Mouse (Mus musculus) kidney, adult 18-20 months (tissue): ENCODE measurements at regions not wholly inside any gene's neighbourhood (a gene's known extent, or its start where the extent isn't known, plus 50 kb on each side); places are given as distances from the start of the nearest gene placed in this dataset.

Experiments used
- DNase-seq: peaks from one replicate; pipeline ENCODE4 v3.0.0; 2021

DNA sequence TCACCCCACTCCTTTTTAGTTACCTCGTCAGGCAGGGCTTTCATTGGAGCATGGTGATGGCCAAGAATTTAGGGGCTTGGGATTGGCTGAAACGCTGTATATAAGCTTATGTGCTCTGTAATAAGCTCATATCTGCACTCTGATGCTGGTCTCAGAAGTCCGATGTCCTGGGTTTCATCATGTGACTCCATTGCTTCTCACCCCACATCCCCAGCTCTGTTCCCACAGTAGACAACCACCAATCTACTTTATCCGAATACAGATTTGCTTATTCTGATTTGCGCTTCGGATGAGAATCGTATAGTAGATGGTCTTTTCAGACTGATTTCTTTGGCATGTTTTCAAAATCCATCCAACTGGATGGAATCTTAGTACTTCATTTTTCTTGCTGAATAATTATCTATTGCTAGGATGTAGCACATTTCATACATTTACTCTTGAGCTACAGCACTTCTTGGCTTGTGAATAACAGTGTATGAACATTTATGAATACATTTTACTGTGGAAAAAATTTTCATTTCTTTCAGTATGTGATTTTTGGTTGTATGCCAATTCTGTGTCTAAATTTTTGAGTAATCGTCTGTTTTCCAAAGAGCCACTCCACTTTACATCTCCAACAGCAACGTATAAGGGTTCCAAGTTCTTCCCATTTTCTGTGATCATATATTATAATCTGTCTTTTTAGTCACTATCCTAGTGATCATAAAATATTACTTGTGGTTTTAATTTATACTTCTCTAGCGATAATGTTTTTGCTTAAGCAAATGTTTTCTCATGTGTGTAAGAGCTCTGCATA is 185.7 kb downstream of the Hace1 start:
- no peak for DNase-seq

DNA sequence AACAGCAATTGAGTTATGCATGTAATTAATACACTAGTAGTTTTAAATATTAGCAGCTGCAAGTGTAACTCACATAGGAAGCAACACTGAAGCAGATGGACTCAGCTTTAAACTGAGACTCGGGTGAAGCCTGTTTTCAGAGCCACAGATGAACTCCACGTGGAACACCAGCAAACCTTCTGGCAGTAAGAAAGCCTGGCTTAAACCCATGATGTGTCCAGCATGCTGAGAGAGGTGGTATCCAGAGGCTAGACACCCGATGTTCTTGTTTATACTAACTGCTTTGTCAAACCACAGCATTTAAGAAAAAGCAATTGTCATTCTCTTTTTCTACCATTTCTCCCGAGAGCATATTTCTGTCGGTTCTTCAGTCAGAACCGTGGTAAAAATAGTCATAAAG is 202.1 kb downstream of the Hace1 start:
- DNase-seq: no peak

DNA sequence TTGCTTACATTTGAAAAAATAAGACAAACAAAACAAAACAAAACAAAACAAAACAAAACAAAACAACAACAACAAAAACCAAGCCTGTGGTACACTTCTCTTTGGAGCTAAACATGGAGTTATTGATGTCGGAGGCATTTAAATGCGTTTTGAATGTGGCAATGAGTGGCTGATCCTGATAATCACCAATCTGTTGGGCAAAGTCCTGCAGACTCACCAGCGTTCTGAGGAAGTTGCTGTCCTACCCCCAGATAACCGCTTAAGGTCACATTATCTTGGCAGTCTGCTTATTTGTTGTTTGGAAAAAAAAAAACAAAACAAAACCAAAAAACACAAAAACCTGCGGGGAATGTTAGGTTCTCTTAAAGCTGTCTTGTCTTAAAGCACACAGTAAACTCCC is 205.4 kb downstream of the Hace1 start:
- no peak for DNase-seq

DNA sequence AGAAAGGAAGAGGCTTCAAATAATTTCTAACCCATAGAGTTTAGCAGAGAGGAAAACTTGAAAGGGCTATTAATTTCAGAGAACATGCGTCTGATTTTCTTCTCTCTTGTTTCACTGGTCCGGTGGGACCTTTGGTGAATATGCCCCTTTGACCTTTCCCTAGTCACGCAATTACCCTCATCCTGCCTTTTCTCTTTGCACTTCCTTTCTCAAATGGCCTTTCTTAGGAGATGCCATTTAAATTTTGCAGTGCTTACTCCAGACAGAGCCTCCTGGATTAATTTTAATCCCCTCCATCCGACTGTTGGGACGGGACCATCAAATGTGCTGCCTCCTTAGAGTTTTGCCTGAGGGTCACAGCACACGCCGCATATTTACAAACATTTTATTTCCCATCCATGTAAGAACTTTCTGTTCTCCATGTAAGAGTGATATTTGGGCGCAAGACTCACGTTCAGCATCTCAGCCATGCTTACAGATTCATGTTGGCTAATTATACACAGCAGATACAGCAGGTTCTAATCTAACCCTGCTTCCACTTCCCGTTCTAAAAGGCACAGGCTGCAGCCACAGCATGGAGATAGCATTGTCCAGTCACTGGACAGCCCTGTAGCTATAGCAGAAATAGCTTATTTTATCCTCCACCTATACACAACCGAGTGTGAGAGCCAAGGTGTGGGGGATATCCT is 206.0 kb downstream of the Hace1 start:
- DNase-seq: no peak

DNA sequence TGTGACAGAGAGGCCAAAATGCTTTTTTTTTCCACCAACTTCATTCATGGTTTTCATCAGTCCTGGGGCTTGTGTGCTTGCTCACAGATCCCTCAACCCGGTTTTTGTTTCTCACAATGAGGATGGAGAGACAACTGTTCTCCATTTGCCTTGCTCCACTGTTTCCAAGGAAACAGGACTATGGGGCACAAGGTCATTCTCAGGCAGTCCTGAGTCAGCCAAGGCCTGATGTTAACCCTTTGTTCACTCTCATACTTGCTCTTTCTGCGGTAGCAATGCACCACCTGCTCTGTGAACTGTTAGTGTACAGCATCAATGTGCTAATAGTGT is 206.5 kb downstream of the Hace1 start:
- no peak for DNase-seq

DNA sequence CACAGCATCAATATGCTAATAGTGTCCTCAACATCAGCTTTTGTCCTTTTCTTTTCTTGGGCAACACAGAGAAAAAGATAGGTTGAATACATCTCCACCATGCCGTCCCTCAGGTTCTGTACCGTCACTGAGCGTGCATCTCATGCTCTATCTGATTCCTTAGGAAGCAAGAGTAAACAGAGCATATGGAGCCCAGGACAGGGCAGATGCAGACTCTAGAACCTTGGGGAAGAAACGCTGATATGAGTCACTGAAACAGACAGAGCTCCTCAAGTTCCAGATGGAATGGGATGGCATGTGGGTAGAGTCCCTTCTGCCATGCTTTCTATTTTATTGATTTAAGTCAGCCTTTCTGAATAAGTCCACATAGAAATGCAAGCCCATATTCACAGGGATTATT is 206.9 kb downstream of the Hace1 start:
- DNase-seq: no peak

DNA sequence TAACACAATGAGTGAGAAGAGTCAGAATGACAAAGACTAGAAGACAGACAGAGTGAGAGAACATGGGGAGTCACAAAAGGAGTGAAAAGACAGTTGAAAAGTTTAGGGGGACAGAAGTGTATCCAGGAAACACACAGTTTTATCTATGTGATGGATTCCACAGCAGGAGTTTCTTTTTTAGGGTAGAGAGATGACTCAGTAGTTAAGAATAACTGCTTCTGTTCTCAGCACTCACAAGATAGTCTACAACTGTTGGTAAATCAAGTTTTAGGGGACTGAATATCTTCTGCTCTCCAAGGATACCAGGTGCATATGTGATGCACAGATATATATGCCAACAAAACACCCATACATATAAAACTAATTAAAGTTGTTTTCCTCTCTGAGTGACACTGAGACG is 210.7 kb downstream of the Hace1 start:
- DNase-seq: no peak

DNA sequence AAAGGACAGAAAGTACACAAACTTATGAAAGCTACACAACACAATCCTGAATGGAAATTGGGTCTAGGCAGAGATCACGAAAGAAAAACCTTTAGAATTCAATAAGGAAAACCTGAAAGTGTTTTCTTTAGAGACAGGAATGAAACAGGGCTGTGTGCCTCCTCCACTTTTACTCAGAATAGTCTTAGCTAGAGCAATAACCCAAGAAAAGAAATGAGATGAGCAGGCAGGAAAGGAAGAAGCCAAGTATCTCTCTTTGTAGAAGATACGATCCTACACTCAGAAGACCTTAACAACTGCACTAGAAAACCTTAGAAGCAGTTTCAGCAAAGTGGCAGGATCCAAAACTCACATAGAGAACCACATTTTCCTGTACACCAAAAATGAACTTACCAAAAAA is 218.0 kb downstream of the Hace1 start:
- DNase-seq: no peak

DNA sequence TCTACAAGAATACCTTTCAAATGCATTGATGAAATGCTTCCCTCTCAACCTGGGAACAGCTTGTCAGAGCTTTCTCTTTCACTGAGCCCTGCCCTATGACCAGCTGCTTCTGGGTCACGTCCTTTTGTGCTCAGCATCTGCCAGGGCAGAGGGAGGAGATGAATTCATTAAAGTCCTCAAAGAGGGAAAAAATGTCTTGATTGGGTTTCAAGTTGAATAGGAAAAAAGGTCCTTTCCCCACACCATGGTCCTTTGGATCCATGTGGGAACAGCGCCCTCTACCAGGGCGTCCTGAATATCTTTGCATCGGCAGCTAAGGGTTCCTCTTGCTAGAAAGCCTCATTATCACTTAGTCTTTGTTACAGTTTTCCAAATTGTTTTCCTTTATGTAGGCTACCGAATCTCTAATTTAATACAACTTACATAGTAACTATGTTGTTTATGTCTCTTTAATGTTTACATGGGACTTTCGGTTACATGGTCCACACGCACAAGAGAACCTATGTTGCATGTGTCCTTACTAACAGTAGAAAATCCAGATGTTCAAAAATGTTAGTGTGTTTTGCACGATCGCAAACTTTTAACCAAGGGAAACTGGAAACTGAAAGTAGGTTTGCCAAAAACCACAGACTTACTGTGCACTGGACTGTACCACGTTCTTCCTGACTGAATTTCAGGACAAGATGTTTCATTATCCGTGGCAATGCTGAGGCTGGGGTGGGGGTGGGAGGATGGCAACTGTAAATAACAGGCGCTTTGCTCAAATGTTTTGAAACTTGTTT is 222.6 kb downstream of the Hace1 start:
- DNase-seq: peak; percentile 38

DNA sequence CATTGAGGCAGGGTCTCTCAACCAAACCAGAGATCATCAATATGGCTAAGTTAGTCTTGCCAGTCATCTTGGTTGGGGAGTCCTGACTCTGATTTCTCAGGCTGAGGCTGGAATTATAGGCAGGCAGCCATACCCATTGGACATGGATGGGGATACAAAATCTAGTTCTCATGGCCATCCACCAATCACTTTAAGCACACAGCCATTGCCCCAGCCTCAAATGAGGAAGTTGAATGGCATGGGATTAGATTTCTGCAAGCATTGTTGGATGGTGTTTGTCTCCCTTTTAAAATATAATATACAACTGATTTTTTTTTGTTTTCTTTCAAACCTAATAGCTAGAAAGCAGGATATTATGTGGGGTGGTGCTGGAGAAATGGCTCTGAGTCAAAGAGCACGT is 223.8 kb downstream of the Hace1 start:
- DNase-seq: no peak

DNA sequence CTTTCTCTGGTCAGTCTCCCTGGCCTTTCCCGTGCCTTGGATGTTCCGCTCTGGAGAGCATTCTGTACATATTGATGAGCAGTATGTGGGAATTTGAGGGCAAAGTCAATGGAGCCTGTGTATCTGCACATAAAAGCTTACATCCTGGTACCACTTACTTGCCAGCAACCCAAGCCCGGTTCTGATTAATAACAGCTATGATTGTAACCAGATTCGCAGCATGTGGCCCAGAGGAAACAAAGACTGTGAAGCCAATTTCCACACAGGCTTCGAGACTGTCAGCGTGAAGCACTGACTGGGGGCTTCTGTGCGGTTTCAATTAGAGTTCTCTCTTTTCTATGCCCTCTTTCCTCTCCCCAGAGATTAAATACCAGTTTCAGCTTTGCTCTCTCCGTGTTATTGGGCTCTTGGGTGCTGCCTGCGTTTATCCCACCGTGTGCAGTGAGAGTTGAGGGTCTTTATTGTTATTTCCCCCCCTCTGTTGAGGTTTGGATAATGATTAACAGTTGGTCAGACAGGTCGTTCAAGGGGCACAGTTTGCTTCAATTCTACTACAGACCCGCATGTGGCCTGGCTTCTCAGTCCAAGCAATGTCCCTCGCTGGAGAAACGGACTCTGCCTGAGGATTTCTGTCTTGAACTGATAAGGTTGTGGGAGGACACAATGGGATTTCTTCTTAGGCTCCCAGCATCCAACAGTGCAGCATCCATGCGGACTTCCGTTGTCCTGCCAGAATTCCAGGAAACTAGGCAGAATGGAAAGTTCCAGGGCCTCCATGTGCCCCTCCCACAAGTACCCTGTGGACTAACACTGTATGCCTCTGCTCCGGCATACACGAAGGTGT is 229.6 kb downstream of the Hace1 start:
- DNase-seq: peak; percentile 22

DNA sequence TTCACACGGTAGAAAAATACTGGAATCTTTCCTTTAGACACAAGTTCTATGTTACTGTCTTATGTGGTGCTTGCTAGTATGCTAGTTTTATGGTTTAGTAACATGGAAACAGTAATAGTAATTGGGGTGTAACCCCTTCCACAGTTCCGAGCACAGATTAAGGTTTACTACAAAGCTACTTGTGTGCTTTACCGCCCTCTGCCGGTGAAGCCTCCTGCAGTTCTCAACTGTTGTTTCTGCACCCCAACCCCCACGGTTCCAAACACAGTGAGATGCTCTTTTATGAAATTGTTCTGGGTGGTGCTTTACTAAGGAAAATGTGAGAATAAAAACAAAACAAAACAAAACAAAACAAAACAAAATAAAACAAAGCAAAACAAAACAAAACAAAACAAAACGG is 234.3 kb downstream of the Hace1 start:
- DNase-seq: peak; percentile 33

DNA sequence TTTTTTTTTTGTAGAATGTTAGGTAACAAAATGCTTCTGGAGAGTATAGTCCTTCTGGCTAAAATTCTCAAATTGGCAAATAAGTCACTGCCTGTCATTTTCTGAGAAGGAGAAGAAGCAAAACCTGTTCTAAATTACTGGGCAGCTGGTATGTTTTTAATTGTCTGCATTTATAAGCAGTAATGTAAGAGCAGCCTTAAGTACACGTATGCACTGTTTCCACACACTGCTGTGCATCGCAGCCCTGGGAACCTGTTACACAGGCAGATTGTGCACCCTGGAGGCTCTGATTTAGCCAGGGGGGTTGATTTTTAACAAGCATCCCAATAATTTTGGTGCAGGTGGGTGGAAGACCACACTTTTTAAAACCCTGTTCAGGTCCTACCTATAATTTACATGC is 236.2 kb downstream of the Hace1 start:
- no peak for DNase-seq

DNA sequence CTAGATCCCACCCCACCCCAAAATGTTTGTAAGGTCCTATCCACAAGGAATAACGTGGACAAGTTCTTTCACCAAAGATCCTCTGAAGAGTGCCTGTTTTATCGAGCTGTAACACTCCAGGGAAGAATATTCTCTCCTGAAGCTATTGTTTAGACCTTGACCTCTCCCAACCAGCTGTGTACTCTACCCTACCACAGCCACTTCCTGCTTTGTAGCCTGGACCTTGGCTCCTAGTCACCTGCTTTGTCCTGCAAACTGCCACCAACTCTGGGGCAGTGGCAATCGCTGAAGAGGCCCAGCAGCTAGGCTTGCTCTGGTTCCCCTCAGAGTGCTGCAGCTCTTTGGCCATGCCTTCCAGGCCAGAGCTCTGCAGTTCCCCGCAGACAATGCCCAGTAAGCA is 239.1 kb downstream of the Hace1 start:
- no peak for DNase-seq

DNA sequence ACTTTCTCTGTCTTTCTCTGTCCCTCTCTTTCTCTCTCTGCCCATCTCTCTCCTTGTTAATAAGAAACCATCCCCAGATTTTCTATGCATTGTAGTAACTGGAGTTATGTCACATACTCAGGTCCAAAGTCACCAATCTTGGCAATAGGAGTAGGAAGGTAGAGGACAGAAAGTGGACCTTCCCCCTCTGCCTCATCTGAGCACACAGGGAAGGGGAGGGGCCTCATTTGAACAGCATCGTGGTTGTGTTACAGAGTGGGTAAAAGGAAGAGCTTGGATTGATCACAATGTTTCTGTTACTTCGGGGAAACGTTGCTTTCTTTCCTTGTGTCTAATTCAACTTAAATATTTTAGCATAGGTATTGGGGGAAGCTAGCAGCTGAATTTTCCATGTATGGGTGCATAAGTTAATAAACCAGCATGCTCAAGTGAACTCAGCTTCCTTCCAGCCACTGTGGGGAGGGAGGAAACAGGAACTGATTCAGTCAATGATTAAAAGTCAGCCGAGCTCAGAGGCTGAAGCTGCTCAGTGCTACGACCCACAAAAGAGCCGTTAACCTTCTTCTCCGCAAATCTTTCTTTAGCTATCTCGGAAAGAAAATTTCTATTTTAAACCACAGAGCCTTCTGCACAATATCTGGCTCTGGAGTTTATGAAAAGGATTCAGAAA is 243.5 kb downstream of the Hace1 start:
- DNase-seq: no peak

DNA sequence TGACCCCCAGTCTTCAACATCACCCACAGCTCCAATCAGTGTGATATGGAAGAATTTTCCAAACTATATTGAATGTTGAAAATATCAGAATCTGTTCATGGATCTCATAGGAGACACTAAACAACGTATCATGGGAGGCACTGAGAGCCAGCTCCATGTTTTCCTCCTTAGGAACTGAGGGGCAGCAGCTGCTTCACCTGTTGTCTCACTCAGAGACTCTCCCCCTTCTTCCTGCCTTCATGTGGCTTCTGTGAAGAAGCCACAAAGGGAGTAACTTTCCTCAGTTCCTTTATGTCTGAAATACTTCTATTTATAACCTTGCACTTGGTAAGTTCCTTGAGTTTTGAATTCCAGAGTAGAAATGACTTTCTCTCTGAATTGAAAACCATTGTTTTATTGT is 244.6 kb downstream of the Hace1 start:
- no peak for DNase-seq

DNA sequence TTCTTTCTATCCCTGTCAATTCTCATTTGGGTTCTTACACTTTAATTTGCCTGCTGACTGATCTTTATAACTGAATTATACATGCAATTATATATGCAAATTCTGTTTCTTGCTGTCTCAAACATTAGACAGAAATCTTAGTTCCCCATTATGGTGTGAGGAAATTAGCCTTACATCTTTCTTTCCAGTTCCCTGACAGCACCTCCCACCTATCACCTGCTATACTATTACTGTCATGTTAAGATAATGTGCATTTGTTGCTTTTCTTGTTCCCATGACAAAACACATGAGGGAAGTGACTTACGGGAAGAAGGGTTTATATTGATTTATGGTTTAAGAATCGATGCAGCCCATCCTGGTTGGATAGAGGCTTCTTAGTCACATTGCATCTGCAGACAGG is 246.0 kb downstream of the Hace1 start:
- DNase-seq: no peak

DNA sequence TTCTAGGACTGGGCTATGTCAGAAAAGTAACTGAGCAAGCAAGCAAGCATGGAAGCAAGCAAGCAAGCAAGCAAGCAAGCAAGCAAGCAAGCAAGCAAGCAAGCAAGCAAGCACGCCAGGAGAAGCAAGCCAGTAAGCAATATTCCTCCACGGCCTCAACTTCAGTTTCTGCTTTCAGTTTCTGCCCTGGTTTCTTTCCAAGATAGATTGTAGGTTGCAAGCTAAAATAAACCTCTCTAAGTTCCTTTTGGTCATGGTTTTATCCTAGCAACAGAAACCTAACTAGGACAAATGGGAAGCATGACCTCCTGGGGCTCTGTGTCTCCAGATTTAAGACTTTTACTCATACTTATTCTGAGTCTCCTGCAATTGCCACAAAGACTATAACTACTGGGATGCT is 271.0 kb downstream of the Hace1 start:
- DNase-seq: no peak

DNA sequence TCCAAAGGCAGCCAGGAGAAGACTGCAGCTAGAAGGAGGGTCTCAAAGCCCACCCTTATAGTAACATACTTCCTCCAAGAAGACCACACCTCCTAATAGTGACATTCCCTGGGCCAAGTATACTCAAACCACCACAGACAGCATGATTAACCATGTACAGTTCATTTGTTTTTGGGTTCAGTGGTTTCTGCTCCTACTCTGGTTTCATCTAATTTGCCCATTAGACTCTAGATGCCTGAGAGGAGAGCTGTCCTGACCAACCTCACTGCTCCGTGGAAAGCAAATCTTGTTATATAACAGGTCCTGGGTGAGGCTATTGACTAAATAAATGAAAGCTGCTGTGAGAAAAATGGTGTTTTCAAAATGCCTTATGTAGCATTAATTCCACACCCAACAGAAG is 272.2 kb downstream of the Hace1 start:
- no peak for DNase-seq

DNA sequence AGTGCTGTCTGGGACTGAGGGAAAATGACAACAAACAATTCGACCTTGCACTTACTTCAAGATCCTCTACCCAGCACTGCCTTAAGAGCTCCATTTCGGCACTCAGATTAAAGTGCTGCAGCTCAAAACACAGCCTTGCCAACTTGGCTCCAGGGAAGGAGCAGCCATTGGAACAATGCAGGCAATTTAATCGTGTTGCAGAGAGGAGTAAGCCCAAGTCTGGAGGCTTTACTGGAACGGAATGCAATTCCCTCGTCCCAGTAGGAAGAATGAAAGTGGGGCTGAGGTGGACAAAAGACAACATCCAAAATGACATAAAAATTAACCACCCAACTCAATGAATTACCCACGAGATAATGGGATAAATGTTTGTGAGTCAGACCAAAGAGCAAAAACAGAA is 273.0 kb downstream of the Hace1 start:
- DNase-seq: peak; percentile 32

DNA sequence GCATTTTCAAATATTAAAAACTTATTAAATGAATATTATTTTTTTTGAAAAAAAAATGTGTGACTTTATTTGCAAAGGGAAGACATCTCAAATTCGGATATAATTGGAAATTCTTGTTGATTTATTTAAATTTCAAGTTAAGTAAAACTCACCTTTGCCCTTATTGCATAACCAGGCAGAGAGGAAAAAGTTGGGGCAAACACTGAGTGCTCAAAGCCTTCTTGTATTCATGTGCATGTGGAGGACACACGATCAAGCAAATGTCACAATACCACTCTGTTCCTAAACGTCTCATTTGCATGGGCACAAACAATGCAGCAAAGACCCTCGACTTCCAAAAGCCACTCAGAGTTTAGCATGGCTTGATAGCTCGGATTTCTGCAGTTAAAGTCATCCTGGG is 275.1 kb downstream of the Hace1 start:
- DNase-seq: no peak

DNA sequence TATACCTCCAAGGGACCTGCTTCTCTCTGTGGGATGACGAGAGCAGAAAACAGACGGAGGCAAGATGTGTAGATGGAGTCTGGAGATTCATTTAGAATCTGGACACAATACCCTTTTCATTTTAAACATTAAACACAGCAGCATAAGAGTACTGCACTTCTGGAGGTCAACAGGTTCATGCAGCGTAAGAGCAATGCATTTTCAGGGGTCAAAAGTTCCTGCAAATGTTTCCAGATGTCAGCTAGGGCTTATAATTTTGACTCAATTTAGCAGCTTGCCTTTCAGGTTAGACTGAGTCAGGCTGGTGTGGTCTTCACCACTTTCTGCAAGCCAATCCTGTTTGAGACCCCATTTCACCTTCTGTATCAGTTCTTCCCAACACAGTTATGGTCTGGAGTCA is 277.9 kb downstream of the Hace1 start:
- DNase-seq: no peak

DNA sequence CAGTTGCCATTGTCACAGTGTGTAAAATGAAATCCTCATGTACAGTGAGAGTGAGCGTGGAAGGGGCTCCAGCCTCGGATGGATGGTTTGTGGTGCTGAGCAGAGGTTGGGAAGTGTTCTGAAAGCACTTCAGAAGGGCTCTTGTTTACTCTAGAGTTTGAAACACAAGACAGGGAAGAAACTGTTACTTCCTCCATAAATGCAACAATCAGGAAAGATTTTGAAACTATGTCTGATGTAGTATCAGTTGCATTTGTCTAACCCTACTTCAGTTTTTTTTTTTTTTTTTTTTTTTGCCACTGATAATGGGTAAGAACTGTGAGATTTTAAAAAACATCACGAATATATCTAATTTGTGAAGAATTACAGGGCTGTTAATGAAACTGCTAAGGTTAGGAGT is 281.5 kb downstream of the Hace1 start:
- DNase-seq: no peak
